Mouse (Mus musculus) CH12.LX (cell line): Measurements from ENCODE around the gene Pex14. TPM values are rescaled to one million over a fixed set of nuclear protein-coding genes. Genes with fewer than 3 reads are reported as not detected.

Source experiments
- DNase-seq: peaks from one replicate; pipeline ENCODE4 v3.0.0-alpha.2; 2013; ENCODE audit errors: extremely low read depth
- H3K27ac ChIP-seq: 2 replicates; pipeline ENCODE4 v1.5.1; 2012; ENCODE audit warnings: low read depth, mild to moderate bottlenecking, control low read depth, moderate library complexity; ENCODE audit not compliant: insufficient read depth
- H3K27me3 ChIP-seq: replicated peaks from 2 replicates; pipeline ENCODE3; 2012; ENCODE audit warnings: inconsistent platforms
- H3K36me3 ChIP-seq, 2 experiments: replicated peaks in 1 of 2; 2 replicates each; pipeline versions ENCODE3 to v1.6.1; 2012; ENCODE audit warnings: inconsistent platforms in 1 of 2, low read length in 1 of 2, mild to moderate bottlenecking in 1 of 2, mixed read lengths in 1 of 2, moderate library complexity in 1 of 2; ENCODE audit not compliant: control insufficient read depth in 1 of 2, insufficient read depth in 1 of 2
- H3K4me1 ChIP-seq, 2 experiments: 2 replicates each; pipeline ENCODE4 v1.6.1; 2012; ENCODE audit warnings: inconsistent platforms in 1 of 2, moderate library complexity in 1 of 2; ENCODE audit not compliant: insufficient read depth in 2 of 2, control insufficient read depth in 1 of 2
- H3K4me2 ChIP-seq: 2 replicates; pipeline ENCODE4 v1.6.1; 2012; ENCODE audit warnings: low read depth, mild to moderate bottlenecking, control low read depth; ENCODE audit not compliant: poor library complexity, insufficient read depth, severe bottlenecking
- H3K4me3 ChIP-seq, 3 experiments: fragments of 150-350 bp in 1 of 3; sonication (generic) in 1 of 3; replicated peaks in 1 of 3; 2 replicates each; pipeline versions ENCODE3 to v1.5.1; 2011 to 2012; ENCODE audit warnings: low read depth in 2 of 3, low read length in 2 of 3, mild to moderate bottlenecking in 2 of 3, moderate library complexity in 2 of 3, control low read depth in 1 of 3, improper control_type of control experiment in 1 of 3, inconsistent platforms in 1 of 3, mixed read lengths in 1 of 3; ENCODE audit not compliant: poor library complexity in 1 of 3
- H3K79me2 ChIP-seq: replicated peaks from 2 replicates; pipeline ENCODE4 v1.6.1; 2012; ENCODE audit warnings: mild to moderate bottlenecking, moderate library complexity; ENCODE audit not compliant: control insufficient read depth, poor library complexity, insufficient read depth, severe bottlenecking; ENCODE audit errors: extremely low read depth
- H3K9ac ChIP-seq: 2 replicates; pipeline ENCODE4 v1.6.1; 2012; ENCODE audit warnings: low read depth, mild to moderate bottlenecking, control low read depth, moderate library complexity; ENCODE audit not compliant: insufficient read depth
- H3K9me3 ChIP-seq: replicated peaks from 2 replicates; pipeline ENCODE3; 2012; ENCODE audit warnings: low read length, inconsistent platforms, mixed read lengths
- BHLHE40 ChIP-seq: IDR thresholded peaks from 2 replicates; pipeline ENCODE4 v1.6.1; 2011; ENCODE audit warnings: mild to moderate bottlenecking, low read depth, low read length, improper control_type of control experiment
- CHD1 ChIP-seq: IDR thresholded peaks from 2 replicates; pipeline ENCODE4 v1.6.1; 2012; ENCODE audit warnings: low read depth, low read length, improper control_type of control experiment, inconsistent platforms
- CTCF ChIP-seq, 2 experiments: IDR thresholded peaks in 1 of 2; conservative IDR thresholded peaks in 1 of 2; 2 replicates each; pipeline ENCODE4 v1.5.1; 2011 to 2012; ENCODE audit warnings: low read depth in 2 of 2, low read length in 2 of 2, improper control_type of control experiment in 1 of 2, inconsistent platforms in 1 of 2, mild to moderate bottlenecking in 1 of 2, moderate library complexity in 1 of 2
- E2F4 ChIP-seq: IDR thresholded peaks from 2 replicates; pipeline ENCODE4 v1.6.1; 2011; ENCODE audit warnings: low read depth, low read length, improper control_type of control experiment; ENCODE audit not compliant: insufficient replicate concordance
- ELF1 ChIP-seq: IDR thresholded peaks from 2 replicates; pipeline ENCODE4 v1.6.1; 2014; ENCODE audit warnings: low read depth, mild to moderate bottlenecking, inconsistent platforms, low read length, improper control_type of control experiment
- EP300 ChIP-seq: IDR thresholded peaks from 2 replicates; pipeline ENCODE4 v1.6.1; 2011; ENCODE audit warnings: low read length, improper control_type of control experiment
- GABPA ChIP-seq: IDR thresholded peaks from 2 replicates; pipeline ENCODE4 v1.6.1; 2012; ENCODE audit warnings: low read depth, low read length, improper control_type of control experiment, inconsistent platforms; ENCODE audit not compliant: insufficient replicate concordance
- HCFC1 ChIP-seq: IDR thresholded peaks from 2 replicates; pipeline ENCODE4 v1.6.1; 2012; ENCODE audit warnings: low read depth, mild to moderate bottlenecking, inconsistent platforms, low read length, improper control_type of control experiment
- IRF4 ChIP-seq: IDR thresholded peaks from 2 replicates; pipeline ENCODE4 v1.6.1; 2014; ENCODE audit warnings: low read depth, mild to moderate bottlenecking, inconsistent platforms, low read length, improper control_type of control experiment
- JUN ChIP-seq: IDR thresholded peaks from 2 replicates; pipeline ENCODE4 v1.6.1; 2011; ENCODE audit warnings: low read depth, mild to moderate bottlenecking, low read length, improper control_type of control experiment, moderate library complexity; ENCODE audit not compliant: insufficient read depth
- KAT2A ChIP-seq: IDR thresholded peaks from 2 replicates; pipeline ENCODE4 v1.6.1; 2012; ENCODE audit warnings: low read length, improper control_type of control experiment, inconsistent platforms; ENCODE audit not compliant: insufficient replicate concordance
- MAFK ChIP-seq: IDR thresholded peaks from 2 replicates; pipeline ENCODE4 v1.6.1; 2011; ENCODE audit warnings: low read length, improper control_type of control experiment; ENCODE audit not compliant: insufficient replicate concordance
- MAZ ChIP-seq: IDR thresholded peaks from 2 replicates; pipeline ENCODE4 v1.6.1; 2012; ENCODE audit warnings: low read depth, mild to moderate bottlenecking, inconsistent platforms, low read length, improper control_type of control experiment, moderate library complexity
- MEF2A ChIP-seq: IDR thresholded peaks from 2 replicates; pipeline ENCODE4 v1.6.1; 2014; ENCODE audit warnings: low read depth, mild to moderate bottlenecking, inconsistent platforms, low read length, improper control_type of control experiment, borderline replicate concordance
- MYC ChIP-seq: IDR thresholded peaks from 2 replicates; pipeline ENCODE4 v1.6.1; 2011; ENCODE audit warnings: low read depth, mild to moderate bottlenecking, improper control_type of control experiment, low read length
- NELFE ChIP-seq: IDR thresholded peaks from 2 replicates; pipeline ENCODE4 v1.6.1; 2011; ENCODE audit warnings: low read depth, low read length, improper control_type of control experiment
- POLR2AphosphoS2 ChIP-seq: IDR thresholded peaks from 2 replicates; pipeline ENCODE4 v1.6.1; 2011; ENCODE audit warnings: low read depth, low read length, improper control_type of control experiment
- SIN3A ChIP-seq: IDR thresholded peaks from 2 replicates; pipeline ENCODE4 v1.6.1; 2012; ENCODE audit warnings: low read length, improper control_type of control experiment, inconsistent platforms
- SMC3 ChIP-seq: IDR thresholded peaks from 2 replicates; pipeline ENCODE4 v1.6.1; 2011; ENCODE audit warnings: low read depth, low read length, improper control_type of control experiment
- TBP ChIP-seq: conservative IDR thresholded peaks from 2 replicates; pipeline ENCODE4 v1.6.1; 2011; ENCODE audit warnings: low read depth, low read length, improper control_type of control experiment
- TCF12 ChIP-seq: IDR thresholded peaks from 2 replicates; pipeline ENCODE4 v1.6.1; 2014; ENCODE audit warnings: low read depth, mild to moderate bottlenecking, inconsistent platforms, low read length, improper control_type of control experiment
- ZC3H11A ChIP-seq: IDR thresholded peaks from 2 replicates; pipeline ENCODE4 v1.6.1; 2012; ENCODE audit warnings: low read depth, mild to moderate bottlenecking, inconsistent platforms, low read length, improper control_type of control experiment
- ZKSCAN1 ChIP-seq: IDR thresholded peaks from 2 replicates; pipeline ENCODE4 v1.6.1; 2012; ENCODE audit warnings: low read depth, inconsistent platforms, low read length, improper control_type of control experiment, borderline replicate concordance
- dilution Hi-C: fragments of 300-500 bp; cut with MboI; formaldehyde crosslinking; loops from 2 replicates; pipeline ENCODE4 v1.14.3; 2020; ENCODE audit warnings: low sequenced_read_pairs; ENCODE audit not compliant: extremely low pct_unique_long_range_greater_than_20kb, extremely low pct_ligation_motif_present
- in situ Hi-C: fragments of 300-500 bp; cut with MboI; formaldehyde crosslinking; loops from 3 replicates; pipeline ENCODE4 v1.14.3; 2019; ENCODE audit warnings: low sequenced_read_pairs, low pct_ligation_motif_present, low pct_unique_long_range_greater_than_20kb, mixed read lengths
- polyA plus RNA-seq: library from polyadenylated mRNA; unstranded; fragments of >175 nt; gene quantifications from 2 replicates; pipeline ENCODE4 v1.2.1, GENCODE M21; 2012; ENCODE audit warnings: low read depth; ENCODE audit not compliant: insufficient read length
- total RNA-seq, 2 experiments: library from RNA; depleted of rRNA; stranded (reverse); fragments of 300-350 nt in 1 of 2; fragments of >200 nt in 1 of 2; gene quantifications; 2 replicates each; pipeline ENCODE4 v1.2.3; 2012 to 2014

The Pex14 gene
- total and polyA plus RNA-seq, 3 experiments = 48.5 to 67.7 (median 63.6) TPM

- in situ Hi-C loops = loop anchor here (5.0 to 10.0 kb wide), 2 partner anchors 181 to 404 kb away; no protein-coding TSS in a partner anchor
- H3K27ac ChIP-seq = no peak overlapping the region
- H3K36me3 ChIP-seq = no peaks in the 10 kb centered on the region
- no peak overlapping the region for H3K4me2 ChIP-seq
- no peak overlapping the region for H3K9ac ChIP-seq
- no peak for DNase-seq
- no peak overlapping the region for H3K4me3 ChIP-seq
- H3K79me2 ChIP-seq = no peaks in the 10 kb centered on the region
- peaks cover 0 to 17% of the 10 kb centered on the region in 2 experiments; a peak in 2 of 4 replicates for H3K4me1 ChIP-seq
- peaks cover 5% of the 10 kb centered on the region for H3K9me3 ChIP-seq
- H3K27me3 ChIP-seq = no peaks in the 10 kb centered on the region
- no peak for TF ChIP-seq IRF4
- no peak for TF ChIP-seq ZKSCAN1
- TF ChIP-seq MAFK = no peak
- no peak for TF ChIP-seq HCFC1
- TF ChIP-seq EP300 = no peak
- no peak for TF ChIP-seq CHD1
- TF ChIP-seq BHLHE40 = no peak
- TF ChIP-seq SMC3 = no peak
- dilution Hi-C loops = no loop called here
These were observed 43.9 kb upstream of the Pex14 start for GRCm38 (mm10) chr4:149143594-149143993.

- dilution Hi-C loops = no loop called here
- H3K9ac ChIP-seq = no peak overlapping the region
- no peak overlapping the region for H3K4me2 ChIP-seq
- no peak for DNase-seq
- H3K79me2 ChIP-seq = 0 out of 2 replicates have a peak, but pooled peaks cover 5% of the 10 kb centered on the region
- TF ChIP-seq ZC3H11A (no peak), EP300 (no peak), MYC (no peak), MAZ (no peak), TBP (no peak)
- peaks cover 5% of the 10 kb centered on the region for H3K9me3 ChIP-seq
- H3K36me3 ChIP-seq = peaks cover 0 to 5% of the 10 kb centered on the region in 2 experiments
- no peak overlapping the region for H3K4me3 ChIP-seq
- H3K4me1 ChIP-seq = peaks cover 0 to 22% of the 10 kb centered on the region in 2 experiments
- H3K27ac ChIP-seq = no peak overlapping the region
- in situ Hi-C loops = no loop called here
- no peaks in the 10 kb centered on the region for H3K27me3 ChIP-seq
These were observed 38.8 kb upstream of the Pex14 start for GRCm38 (mm10) chr4:149138515-149138914.

DNA sequence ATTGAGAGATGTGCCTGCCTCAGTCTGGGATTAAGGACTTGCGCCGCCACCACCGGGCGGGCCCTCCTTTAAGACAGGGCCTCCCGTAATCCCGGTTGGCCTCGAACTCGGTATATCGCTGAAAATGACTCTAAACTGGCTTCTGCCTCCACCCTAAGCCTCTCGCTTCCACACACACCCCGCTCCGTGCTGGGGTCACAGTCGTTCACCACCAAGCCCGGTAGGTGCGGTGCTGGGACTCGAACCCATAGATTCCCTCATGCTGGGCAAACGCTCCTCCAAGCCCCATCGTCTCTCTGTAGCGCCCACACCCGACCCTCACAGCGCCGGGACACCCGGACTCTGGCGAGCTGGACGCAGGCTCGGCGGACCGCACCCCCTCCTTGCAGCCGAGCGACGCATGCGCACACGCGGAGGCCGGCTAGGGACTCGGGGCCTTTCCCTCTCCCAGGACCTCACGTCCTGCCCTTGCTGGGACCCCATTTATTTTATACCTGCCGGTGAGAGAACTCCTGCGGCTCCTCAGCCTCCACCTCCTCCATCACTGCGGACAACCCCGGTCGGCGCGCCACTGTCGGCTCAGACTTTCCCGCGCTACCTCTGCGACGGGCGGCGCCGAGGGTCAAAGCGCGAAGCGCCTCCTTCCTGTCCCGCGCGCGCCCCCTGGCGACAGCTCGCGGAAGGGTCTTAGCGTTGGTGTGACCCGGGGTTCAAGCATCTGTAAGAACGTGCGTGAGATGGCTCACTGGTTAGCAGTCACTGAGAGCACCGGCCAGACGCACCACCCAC lies 37.5 kb upstream of the Pex14 start, which contains the start of gene Cenps:
Gene Cenps, minus strand, starts transcription at position 648 of the 789 bp plus-strand sequence.
- Histone ChIP-seq H3K36me3 (peaks cover 0 to 5% of the 10 kb centered on the region in 2 experiments), H3K27ac (peak within 1 kb of the TSS; percentile 30; the same call in 1 of the 2 replicates), H3K4me1 (peaks cover 5 to 35% of the 10 kb centered on the region in 2 experiments), H3K9me3 (peaks cover 5% of the 10 kb centered on the region), H3K4me3 (peak within 1 kb of the TSS; percentile 68 to 83 (median 76)), H3K79me2 (0 out of 2 replicates have a peak, but pooled peaks cover 5% of the 10 kb centered on the region), H3K9ac (peak within 1 kb of the TSS; percentile 45), H3K4me2 (peak within 1 kb of the TSS; percentile 34), H3K27me3 (no peaks in the 10 kb centered on the region)
- dilution Hi-C loops (no loop called here), in situ Hi-C loops (no loop called here)
- peak; percentile 90 for DNase-seq
- TF ChIP-seq GABPA (no peak), HCFC1 (peak; percentile 84), MEF2A (peak; percentile 78; the same call in 1 of the 2 replicates), ELF1 (peak; percentile 79), SIN3A (peak; percentile 95), POLR2AphosphoS2 (no peak), E2F4 (peak; percentile 93; the same call in 1 of the 2 replicates), IRF4 (peak; percentile 50; the same call in 1 of the 2 replicates), CTCF (conservative IDR thresholded peaks at IDR 0.05 in 1 of 2, IDR thresholded peaks at IDR 0.05 in 1 of 2; ENCODE audit: low read depth in 2 of 2, low read length in 2 of 2) (peak; percentile 43 to 93; a peak in 3 of 4 replicates), KAT2A (peak; percentile 83), JUN (no peak), SMC3 (peak; percentile 57), TBP (0 out of 2 replicates have a peak, but pooled peaks have one; percentile 17), NELFE (peak; percentile 69; the same call in 1 of the 2 replicates), BHLHE40 (peak; percentile 66), TCF12 (peak; percentile 77; the same call in 1 of the 2 replicates)
